Mouse (Mus musculus): ENCODE data around the gene Tecr.

GRCm38 (mm10) chr8:83609547-83610180 lies 1.9 kb upstream of the Tecr start:
- TF ChIP-seq POLR2A (IDR thresholded peaks at IDR 0.05; ENCODE audit: low read depth, low read length), result no peak
- TF ChIP-seq CTCF (IDR thresholded peaks at IDR 0.05; ENCODE audit: extremely low read depth, insufficient read depth, insufficient read length, insufficient replicate concordance), result no peak

Data from spleen, adult 2 months (tissue).